Mouse (Mus musculus) gastrocnemius, postnatal 36 days (tissue): ENCODE measurements around the gene Pfkm. TPM values are rescaled to one million over a fixed set of nuclear protein-coding genes. Genes with fewer than 3 reads are reported as not detected.
A peak's percentile ranks its signal among the peaks of the same experiment; 100 is the strongest.

Experiments
- DNase-seq, 2 experiments: peaks; one replicate each; pipeline ENCODE4 v3.0.0; 2022
- intact Hi-C: fragments of 180-260 bp; cut with DNase I; formaldehyde crosslinking; loops from one replicate; pipeline ENCODE4 v1.15.1; 2025
- total RNA-seq, 2 experiments: library from RNA; stranded (reverse); gene quantifications; 2 replicates each; pipeline ENCODE4 v1.2.3; 2021

Pfkm gene
- total RNA-seq, 2 experiments from 2014 or later = 2,575 to 2,874 TPM

DNA sequence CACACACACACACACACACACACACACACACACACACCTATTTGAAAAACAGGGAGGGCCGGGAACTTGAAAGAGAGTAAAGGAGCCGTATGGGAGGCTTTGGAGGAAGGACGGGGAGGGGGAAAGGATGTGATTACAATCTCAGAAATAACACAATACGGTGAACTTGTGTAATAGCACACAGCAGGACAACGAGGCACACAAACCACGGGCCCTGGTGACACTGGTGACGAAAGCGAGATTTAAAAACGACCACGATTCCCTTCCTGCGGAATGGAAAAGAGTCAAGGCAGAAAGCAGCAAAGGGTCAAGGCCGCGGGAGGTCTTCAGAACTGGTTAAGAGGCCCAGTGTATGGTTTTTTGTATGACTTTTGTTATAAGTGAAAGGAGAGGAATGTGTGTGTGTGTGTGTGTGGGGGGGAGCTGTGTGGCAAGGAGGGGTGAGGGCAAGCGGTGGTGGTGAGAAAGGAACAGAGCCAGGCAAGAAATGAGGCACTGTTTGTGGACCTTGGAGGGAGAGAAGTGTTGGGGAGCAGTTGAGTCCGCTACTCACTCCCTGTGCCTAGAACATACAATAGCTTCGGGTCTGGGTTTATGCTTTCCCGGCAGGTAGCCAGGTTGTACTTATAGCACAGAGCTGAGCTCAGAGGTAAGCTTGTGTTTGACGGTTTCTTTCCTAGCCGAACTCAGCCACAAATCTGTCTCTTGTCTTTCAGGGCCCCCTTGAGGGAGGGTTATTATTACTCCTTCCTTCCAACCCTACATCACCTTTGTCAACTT lies 68.8 kb downstream of the Pfkm start:
- no peak for DNase-seq
- intact Hi-C loops = no loop called here

DNA sequence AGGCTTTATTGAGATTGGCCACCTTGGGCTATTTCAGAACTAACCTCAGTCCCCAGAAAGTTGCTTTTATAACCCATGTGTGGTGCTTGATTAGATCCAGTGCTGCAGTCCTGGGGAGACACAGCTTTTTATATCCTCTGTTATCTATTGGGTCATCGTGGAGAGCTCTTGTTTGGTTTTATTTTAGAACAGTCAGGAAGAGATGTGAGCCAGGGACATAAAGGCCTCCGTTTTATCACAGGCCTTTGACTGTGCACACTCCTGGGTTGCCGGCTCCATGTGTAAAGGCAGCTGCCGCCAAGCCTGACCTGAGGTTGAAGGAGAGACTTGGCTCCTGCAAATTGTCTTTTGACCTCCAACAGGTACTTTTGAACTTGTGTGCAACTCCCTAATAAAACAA lies 70.2 kb downstream of the Pfkm start:
- no peak for DNase-seq
- intact Hi-C loops = no loop called here

DNA sequence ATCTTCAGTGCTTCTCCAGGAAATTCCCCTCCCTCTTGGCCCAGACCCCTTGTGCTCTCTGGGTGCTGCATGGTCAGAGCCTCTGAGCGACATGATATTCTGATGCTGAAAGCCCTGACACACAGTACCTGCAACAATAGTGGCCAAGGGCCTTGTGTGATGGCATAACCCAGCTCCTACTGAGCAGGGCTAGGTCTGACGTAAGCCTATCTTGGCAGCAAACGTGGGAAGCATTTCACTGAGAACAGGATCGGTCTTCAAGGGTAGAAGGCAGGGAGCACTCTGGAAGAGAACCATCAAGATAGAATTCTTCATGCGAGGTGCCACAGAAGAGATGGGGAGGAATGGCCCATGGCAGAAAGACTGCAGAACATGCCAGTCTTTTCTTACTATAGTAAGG lies 73.1 kb downstream of the Pfkm start, which contains the start of gene Asb8:
Asb8 (minus strand) TSS at position 101 of the 400 bp plus-strand sequence.
- intact Hi-C loops = no loop called here

GRCm38 (mm10) chr15:98166963-98167644 lies 74.7 kb downstream of the Pfkm start, which contains the start of gene Ccdc184:
TSS of gene Ccdc184 (plus strand) at chr15:98167158.
- intact Hi-C loops = no loop called here
- no peak for DNase-seq

More for the DNA sequence above, 73.1 kb downstream of the Pfkm start, which contains the start of gene Asb8:
- no peak for DNase-seq

DNA sequence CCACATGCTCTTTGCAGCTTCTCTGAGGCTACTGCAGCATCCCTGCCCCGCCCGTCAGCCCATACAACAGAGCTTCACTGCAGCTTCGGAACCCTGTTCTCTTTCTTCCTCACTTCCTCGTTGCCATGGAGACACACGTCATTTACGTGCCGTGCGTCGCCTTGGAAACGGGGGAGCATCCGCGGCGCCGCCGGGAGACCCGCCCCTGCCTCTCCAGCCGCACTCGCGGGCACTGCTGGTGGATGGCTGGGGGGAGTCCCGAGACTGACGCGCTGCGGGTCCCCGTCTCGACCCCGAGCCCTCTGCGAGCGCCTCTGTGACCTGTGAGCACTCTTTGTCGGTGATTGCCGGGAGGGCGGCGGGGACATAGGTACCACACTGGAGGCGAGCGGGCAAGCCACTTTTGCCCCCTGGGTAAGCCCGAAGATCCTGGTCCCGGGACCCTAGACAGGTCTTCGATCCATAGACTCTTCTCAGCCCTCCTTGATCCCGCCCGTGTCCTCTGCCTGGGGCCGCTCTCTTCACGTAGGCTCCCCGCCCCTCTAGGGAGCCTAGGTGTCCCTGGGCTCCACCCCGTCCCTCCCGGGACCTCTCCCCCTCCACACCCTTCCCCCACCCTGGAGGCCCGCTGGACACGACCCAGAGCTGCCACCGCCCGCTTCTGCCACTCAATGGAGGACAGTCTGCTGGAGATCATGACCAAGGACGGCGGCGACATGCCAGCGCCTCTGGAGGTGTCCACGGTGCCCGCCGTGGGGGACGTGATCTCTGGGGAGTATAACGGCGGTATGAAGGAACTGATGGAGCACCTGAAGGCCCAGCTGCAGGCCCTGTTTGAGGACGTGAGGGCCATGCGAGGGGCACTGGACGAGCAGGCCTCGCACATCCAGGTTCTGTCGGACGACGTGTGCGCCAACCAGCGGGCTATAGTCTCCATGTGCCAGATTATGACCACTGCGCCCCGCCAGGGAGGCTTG lies 75.5 kb downstream of the Pfkm start:
- intact Hi-C loops = no loop called here
- DNase-seq = no peak

DNA sequence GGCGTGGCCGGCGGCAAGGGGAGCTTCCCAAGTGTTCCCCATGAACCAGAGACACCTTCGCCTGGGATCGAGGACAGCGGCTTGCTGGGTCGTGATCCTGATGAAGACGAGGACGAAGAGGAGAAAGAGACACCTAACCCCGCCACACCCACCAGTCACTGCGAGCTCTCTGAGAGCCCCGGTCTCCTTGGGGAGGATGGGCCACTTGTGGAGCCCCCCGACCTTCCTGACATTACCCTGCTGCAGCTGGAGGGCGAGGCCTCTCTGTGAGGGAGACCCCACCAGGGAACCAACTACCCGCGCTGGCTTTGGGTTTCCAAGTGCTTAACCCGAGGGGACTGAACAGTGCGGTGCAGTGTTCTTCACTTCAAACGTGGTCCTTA lies 76.2 kb downstream of the Pfkm start:
- intact Hi-C loops = no loop called here

GRCm38 (mm10) chr15:98170365-98170764 lies 78.0 kb downstream of the Pfkm start:
- intact Hi-C loops = loop anchor here (5.0 to 10.0 kb wide), 3 partner anchors 78 to 213 kb away; partner anchors contain the start of genes Pfkm and Senp1

More for the DNA sequence above, 76.2 kb downstream of the Pfkm start:
- DNase-seq = no peak

GRCm38 (mm10) chr15:98170917-98171316 lies 78.5 kb downstream of the Pfkm start:
- no peak for DNase-seq
- intact Hi-C loops = loop anchor here (5.0 to 10.0 kb wide), 3 partner anchors 79 to 214 kb away; partner anchors contain the start of genes Pfkm and Senp1

More at GRCm38 (mm10) chr15:98170365-98170764, 78.0 kb downstream of the Pfkm start:
- no peak for DNase-seq

- intact Hi-C loops = loop anchor here (5.0 to 10.0 kb wide), 3 partner anchors 80 to 215 kb away; partner anchors contain the start of genes Pfkm and Senp1
- no peak for DNase-seq
These were observed 79.7 kb downstream of the Pfkm start for GRCm38 (mm10) chr15:98172113-98172512.

GRCm38 (mm10) chr15:98173821-98174220 lies 81.4 kb downstream of the Pfkm start:
- DNase-seq = no peak
- intact Hi-C loops = loop anchor here (5.0 to 10.0 kb wide), 3 partner anchors 82 to 217 kb away; partner anchors contain the start of genes Pfkm and Senp1

- intact Hi-C loops = loop anchor here (10.0 kb wide), 1 partner anchor 193 kb away; no protein-coding TSS in a partner anchor
- no peak for DNase-seq
These were observed 84.9 kb downstream of the Pfkm start for GRCm38 (mm10) chr15:98177320-98177719.

GRCm38 (mm10) chr15:98180567-98181131 lies 88.3 kb downstream of the Pfkm start:
- DNase-seq = no peak
- intact Hi-C loops = loop anchor here (2.0 kb wide), 1 partner anchor 116 kb away; the partner anchor contains the start of gene Zfp641

GRCm38 (mm10) chr15:98181132-98181711 lies 88.8 kb downstream of the Pfkm start:
- DNase-seq = peak; percentile 88 to 89
- intact Hi-C loops = loop anchor here (2.0 kb wide), 1 partner anchor 116 kb away; the partner anchor contains the start of gene Zfp641

Other genes starting within 250 kb of the Pfkm start
- gene Hdac7, start 248.1 kb upstream of the Pfkm start, total RNA-seq = 10 to 100 TPM; 10.6 to 11.8 TPM
- under 1 TPM; 0.13 to 0.15 TPM for gene Vdr, start 182.0 kb upstream of the Pfkm start, total RNA-seq
- gene Tmem106c, start 128.4 kb upstream of the Pfkm start, total RNA-seq = 1 to 10 TPM; 4.5 to 5.2 TPM
- 1 to 10 TPM; 1.9 to 3.5 TPM for gene Col2a1, start 87.9 kb upstream of the Pfkm start, total RNA-seq
- 1 to 10 TPM; 6.0 to 8.1 TPM for gene Senp1, start 1.2 kb downstream of the Pfkm start, total RNA-seq
- gene Asb8, start 73.0 kb downstream of the Pfkm start, total RNA-seq = 100 to 1,000 TPM; 107 to 122 TPM
- not detected for gene Ccdc184, start 74.6 kb downstream of the Pfkm start, total RNA-seq
- gene Olfr288, start 103.0 kb downstream of the Pfkm start, total RNA-seq = not detected
- not detected for gene Gm44579, start 128.4 kb downstream of the Pfkm start, total RNA-seq
- not detected for gene Olfr287, start 128.5 kb downstream of the Pfkm start, total RNA-seq
- gene Olfr286, start 141.9 kb downstream of the Pfkm start, total RNA-seq = not detected
- gene H1fnt, start 164.7 kb downstream of the Pfkm start, total RNA-seq = not detected
- 10 to 100 TPM in 1 of 2 experiments, 1 to 10 TPM in 1; 9.7 to 10.3 TPM for gene Zfp641, start 203.6 kb downstream of the Pfkm start, total RNA-seq
- gene Olfr285, start 224.8 kb downstream of the Pfkm start, total RNA-seq = not detected
- not detected for gene Olfr284, start 248.4 kb downstream of the Pfkm start, total RNA-seq